Mouse (Mus musculus) forebrain, embryonic 11.5 days (tissue): ENCODE measurements at regions not wholly inside any gene's neighbourhood (a gene's known extent, or its start where the extent isn't known, plus 50 kb on each side); places are given as distances from the start of the nearest gene placed in this dataset.

Source experiments
- ATAC-seq: fragments of 200-750 bp; cut with Nextera tagmentation; replicated peaks from 2 replicates; pipeline ENCODE4 v1.8.0; 2017; ENCODE audit warnings: moderate TSS enrichment; ENCODE audit not compliant: low FRiP score
- DNase-seq: peaks from one replicate; pipeline ENCODE4 v3.0.0-alpha.2; 2017; ENCODE audit warnings: low spot score
- H3K27ac ChIP-seq: fragments of 300-500 bp; sonication (generic); 2 replicates; pipeline ENCODE4 v1.5.1; 2014; ENCODE audit warnings: low read depth, low read length
- H3K27me3 ChIP-seq: fragments of 300-500 bp; sonication (generic); 2 replicates; pipeline ENCODE4 v1.6.1; 2014; ENCODE audit warnings: mild to moderate bottlenecking, low read length, mixed read lengths; ENCODE audit not compliant: control insufficient read depth, insufficient read depth
- H3K36me3 ChIP-seq: fragments of 300-500 bp; sonication (generic); 2 replicates; pipeline ENCODE4 v1.6.1; 2014; ENCODE audit warnings: mild to moderate bottlenecking, low read length, moderate library complexity, mixed read lengths; ENCODE audit not compliant: control insufficient read depth, insufficient read depth
- H3K4me1 ChIP-seq: fragments of 300-500 bp; sonication (generic); replicated peaks from 2 replicates; pipeline ENCODE4 v1.6.1; 2014; ENCODE audit warnings: low read length, mixed read lengths; ENCODE audit not compliant: control insufficient read depth, insufficient read depth
- H3K4me2 ChIP-seq: fragments of 300-500 bp; sonication (generic); 2 replicates; pipeline ENCODE4 v1.6.1; 2014; ENCODE audit warnings: low read depth, mild to moderate bottlenecking, low read length, moderate library complexity, mixed read lengths; ENCODE audit not compliant: severe bottlenecking
- H3K4me3 ChIP-seq: fragments of 300-500 bp; sonication (generic); 2 replicates; pipeline ENCODE4 v1.5.1; 2014; ENCODE audit warnings: low read depth, low read length
- H3K9ac ChIP-seq: fragments of 300-500 bp; sonication (generic); 2 replicates; pipeline ENCODE4 v1.6.1; 2014; ENCODE audit warnings: low read length
- H3K9me3 ChIP-seq: fragments of 300-500 bp; sonication (generic); 2 replicates; pipeline ENCODE4 v1.6.1; 2016; ENCODE audit warnings: low read length, mixed read lengths; ENCODE audit not compliant: control insufficient read depth
- WGBS: fragments of 180-500 bp; shearing (Covaris S2); extraction: QIAGEN DNeasy Blood & Tissue Kit; methylation state at CpG from one replicate; pipeline ENCODE4 v1.1.7; 2014; 5-methylcytosine and 5-hydroxymethylcytosine counted together

DNA sequence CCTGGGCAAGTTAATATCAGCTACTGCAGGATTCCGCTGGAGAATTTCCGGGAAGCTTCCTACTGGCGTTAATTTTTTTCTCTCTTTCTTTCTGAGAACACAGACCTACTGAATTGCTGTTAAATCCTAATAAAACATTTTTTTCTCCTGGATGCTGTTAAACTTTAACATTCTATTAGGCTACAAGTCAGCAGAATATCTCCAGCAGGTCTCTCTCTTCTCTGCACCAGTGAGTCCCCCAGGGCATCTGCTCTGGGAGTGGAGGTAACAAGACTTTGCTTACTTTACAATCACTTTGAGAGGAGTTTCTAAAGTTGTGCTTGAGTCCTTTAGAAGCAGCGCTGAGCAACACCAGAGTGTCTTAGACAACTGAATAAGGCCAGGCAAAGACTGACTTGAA is 63.7 kb downstream of the Foxd1 start:
- Histone ChIP-seq H3K27me3 (no peaks in the 10 kb centered on the region), H3K4me2 (no peak overlapping the region), H3K9ac (no peak overlapping the region), H3K36me3 (no peaks in the 10 kb centered on the region), H3K4me1 (no peaks in the 10 kb centered on the region), H3K4me3 (no peak overlapping the region), H3K27ac (no peak overlapping the region), H3K9me3 (no peaks in the 10 kb centered on the region)
- WGBS: 90% methylated on average over 4 of the region's 4 CpGs
- DNase-seq (no peak), ATAC-seq (no peak)

DNA sequence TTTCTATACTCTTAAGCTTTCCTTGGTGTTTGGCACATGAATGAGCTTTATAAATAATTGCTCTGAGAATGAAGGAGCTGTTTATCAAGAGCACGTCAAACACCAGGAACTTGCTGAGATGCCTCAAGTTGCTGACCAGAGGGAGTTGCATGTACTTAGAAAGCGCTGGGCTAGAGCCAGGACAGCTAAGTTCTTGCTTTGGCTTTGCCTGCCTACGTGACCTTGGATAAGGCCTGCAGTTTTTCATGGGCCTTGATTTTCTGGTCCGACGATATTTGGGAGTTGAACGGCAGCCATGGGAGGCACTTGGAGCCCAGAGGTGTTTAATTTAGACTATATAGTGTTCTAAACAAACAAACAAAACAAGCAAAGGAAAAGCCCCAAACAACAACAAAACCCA is 62.4 kb downstream of the Foxd1 start:
- no peaks in the 10 kb centered on the region for H3K9me3 ChIP-seq
- no peaks in the 10 kb centered on the region for H3K27me3 ChIP-seq
- ATAC-seq (no peak), DNase-seq (no peak)
- 87% methylated on average over 6 of the region's 6 CpGs for WGBS
- no peak overlapping the region for H3K27ac ChIP-seq
- H3K4me1 ChIP-seq: no peaks in the 10 kb centered on the region
- H3K9ac ChIP-seq: no peak overlapping the region
- no peak overlapping the region for H3K4me2 ChIP-seq
- H3K4me3 ChIP-seq: no peak overlapping the region
- no peaks in the 10 kb centered on the region for H3K36me3 ChIP-seq

DNA sequence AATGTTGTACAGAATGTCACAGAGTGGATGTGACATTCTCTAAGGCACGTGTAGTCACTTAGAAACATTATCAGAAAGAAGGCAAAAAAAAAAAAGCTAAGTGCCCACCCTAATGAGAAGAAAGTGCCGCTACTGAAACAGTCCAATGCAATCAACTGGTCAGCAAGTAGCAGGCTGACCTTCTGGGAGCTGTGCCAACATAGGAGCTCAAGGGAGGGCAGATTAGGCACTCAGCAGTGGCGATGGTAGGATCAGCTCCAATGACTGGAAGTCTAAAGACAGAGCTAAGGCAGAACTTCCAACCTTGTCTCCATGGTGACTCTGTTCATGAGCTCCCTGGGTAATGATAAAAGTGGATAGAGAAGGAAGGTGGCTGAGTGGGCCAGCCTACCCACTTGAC is 60.8 kb downstream of the Foxd1 start:
- no peaks in the 10 kb centered on the region for H3K9me3 ChIP-seq
- no peak for ATAC-seq
- WGBS: 80% methylated on average over 3 of the region's 3 CpGs
- H3K4me2 ChIP-seq: no peak overlapping the region
- H3K4me3 ChIP-seq: no peak overlapping the region
- H3K27me3 ChIP-seq: no peaks in the 10 kb centered on the region
- H3K4me1 ChIP-seq: no peaks in the 10 kb centered on the region
- H3K36me3 ChIP-seq: no peaks in the 10 kb centered on the region
- no peak overlapping the region for H3K9ac ChIP-seq
- H3K27ac ChIP-seq: no peak overlapping the region
- DNase-seq: no peak

DNA sequence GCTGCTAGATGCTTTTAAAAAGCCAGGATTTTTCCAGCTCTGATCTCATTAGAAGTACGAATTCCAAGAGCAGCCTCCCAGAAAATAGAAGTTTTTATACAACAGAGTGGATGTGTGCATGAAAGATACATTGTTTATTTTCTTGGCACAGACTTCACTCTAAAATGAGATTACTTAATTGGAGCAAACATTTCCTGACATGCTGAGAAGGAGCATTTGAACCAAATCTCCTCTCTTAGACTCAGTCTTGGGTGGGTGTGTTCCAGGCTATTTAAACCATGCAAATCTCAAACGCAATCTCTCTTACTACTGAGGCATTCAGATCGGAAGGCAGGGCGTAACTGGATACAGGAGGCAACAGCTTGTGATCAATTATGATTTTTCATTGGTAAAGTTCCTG is 59.2 kb downstream of the Foxd1 start:
- 75% methylated on average over 4 of the region's 4 CpGs for WGBS

More for the DNA sequence above, 59.2 kb downstream of the Foxd1 start:
- H3K4me2 ChIP-seq: no peak overlapping the region
- H3K9ac ChIP-seq: no peak overlapping the region
- DNase-seq: no peak
- H3K27ac ChIP-seq: no peak overlapping the region
- H3K36me3 ChIP-seq: no peaks in the 10 kb centered on the region
- no peaks in the 10 kb centered on the region for H3K4me1 ChIP-seq
- no peak overlapping the region for H3K4me3 ChIP-seq
- H3K27me3 ChIP-seq: no peaks in the 10 kb centered on the region
- H3K9me3 ChIP-seq: no peaks in the 10 kb centered on the region
- no peak for ATAC-seq
